Mouse (Mus musculus) left cerebral cortex, adult 2 months (tissue): ENCODE measurements around the gene Rbm44. TPM values are rescaled to one million over a fixed set of nuclear protein-coding genes. Genes with fewer than 3 reads are reported as not detected.

Experiments used
- DNase-seq, 2 experiments: peaks; one replicate each; pipeline ENCODE4 v3.0.0; 2021 to 2022; ENCODE audit warnings: low spot score in 2 of 2, mixed read lengths in 1 of 2; ENCODE audit errors: extremely low spot score in 1 of 2
- H3K27ac ChIP-seq: fragments of 200-600 bp; 2 replicates; pipeline ENCODE4 v1.8.1; 2022
- H3K4me3 ChIP-seq: fragments of 200-600 bp; 2 replicates; pipeline ENCODE4 v1.8.1; 2022
- CTCF ChIP-seq: fragments of 200-600 bp; IDR thresholded peaks from 2 replicates; pipeline ENCODE4 v1.8.1; 2022; ENCODE audit warnings: antibody characterized with exemption, mild to moderate bottlenecking, moderate library complexity
- intact Hi-C: fragments of 180-260 bp; cut with DNase I; formaldehyde crosslinking; loops from one replicate; pipeline ENCODE4 v1.15.1; 2025
- long read RNA-seq, 2 experiments: library from polyadenylated mRNA; stranded (forward); transcript quantifications; one replicate each; pipeline ENCODE4 v2.0.0; 2021; ENCODE audit warnings: borderline mapping rate in 2 of 2
- total RNA-seq, 2 experiments: library from RNA; stranded (reverse); gene quantifications; 2 replicates each; pipeline ENCODE4 v1.2.3; 2021

Rbm44 gene
- not detected for total RNA-seq
- long read RNA-seq, experiment 1, result 0 reads
- long read RNA-seq, experiment 2, result 0 reads

- no peak for TF ChIP-seq CTCF
- no peak within 1 kb of the TSS for H3K27ac ChIP-seq
- no peak for DNase-seq
- H3K4me3 ChIP-seq, result no peak within 1 kb of the TSS
- intact Hi-C loops, result no loop called here
These were observed at the start of gene Rbm44 for GRCm38 (mm10) chr1:91144813-91145212. Gene Rbm44, plus strand, starts transcription at chr1:91145089.

- intact Hi-C loops, result loop anchor here (5.0 kb wide), 1 partner anchor 58 kb away; no protein-coding TSS in a partner anchor
- no peak for TF ChIP-seq CTCF
- no peak overlapping the region for H3K27ac ChIP-seq
- DNase-seq, result no peak
- H3K4me3 ChIP-seq, result no peak overlapping the region
These were observed 49.6 kb upstream of the Rbm44 start for GRCm38 (mm10) chr1:91095258-91095657.

- no peak for DNase-seq
- intact Hi-C loops, result loop anchor here (5.0 kb wide), 1 partner anchor 59 kb away; no protein-coding TSS in a partner anchor
- no peak for TF ChIP-seq CTCF
- Histone ChIP-seq H3K4me3 (no peak overlapping the region), H3K27ac (no peak overlapping the region)
These were observed 49.0 kb upstream of the Rbm44 start for GRCm38 (mm10) chr1:91095853-91096252.

- no peak for TF ChIP-seq CTCF
- Histone ChIP-seq H3K27ac (no peak overlapping the region), H3K4me3 (no peak overlapping the region)
- no peak for DNase-seq
- intact Hi-C loops, result loop anchor here (5.0 kb wide), 1 partner anchor 59 kb away; no protein-coding TSS in a partner anchor
These were observed 48.4 kb upstream of the Rbm44 start for GRCm38 (mm10) chr1:91096490-91096889.

GRCm38 (mm10) chr1:91097283-91097834 is 47.5 kb upstream of the Rbm44 start:
- DNase-seq, result no peak
- intact Hi-C loops, result loop anchor here (5.0 kb wide), 1 partner anchor 60 kb away; no protein-coding TSS in a partner anchor
- TF ChIP-seq CTCF, result no peak
- no peak overlapping the region for H3K4me3 ChIP-seq
- H3K27ac ChIP-seq, result no peak overlapping the region

GRCm38 (mm10) chr1:91098887-91099286 is 46.0 kb upstream of the Rbm44 start:
- peak; percentile 97 for TF ChIP-seq CTCF
- peak; percentile 48 to 75 for DNase-seq
- intact Hi-C loops, result loop anchor here (1.0 to 5.0 kb wide), 2 partner anchors 62 to 126 kb away; no protein-coding TSS in a partner anchor
- no peak overlapping the region for H3K4me3 ChIP-seq
- H3K27ac ChIP-seq, result no peak overlapping the region

GRCm38 (mm10) chr1:91101709-91102440 is 43.0 kb upstream of the Rbm44 start:
- intact Hi-C loops, result no loop called here

GRCm38 (mm10) chr1:91103366-91103983 is 41.4 kb upstream of the Rbm44 start:
- no peak for TF ChIP-seq CTCF
- no peak overlapping the region for H3K4me3 ChIP-seq
- intact Hi-C loops, result no loop called here
- no peak overlapping the region for H3K27ac ChIP-seq
- no peak for DNase-seq

More at GRCm38 (mm10) chr1:91101709-91102440, 43.0 kb upstream of the Rbm44 start:
- TF ChIP-seq CTCF, result no peak
- no peak overlapping the region for H3K27ac ChIP-seq
- H3K4me3 ChIP-seq, result no peak overlapping the region
- DNase-seq, result no peak

- no peak for DNase-seq
- TF ChIP-seq CTCF, result peak; percentile 28
- H3K27ac ChIP-seq, result no peak overlapping the region
- intact Hi-C loops, result no loop called here
- no peak overlapping the region for H3K4me3 ChIP-seq
These were observed 37.3 kb upstream of the Rbm44 start for GRCm38 (mm10) chr1:91107548-91107947.

GRCm38 (mm10) chr1:91109302-91109701 is 35.6 kb upstream of the Rbm44 start:
- no peak overlapping the region for H3K27ac ChIP-seq
- no peak overlapping the region for H3K4me3 ChIP-seq
- no peak for TF ChIP-seq CTCF
- intact Hi-C loops, result no loop called here
- DNase-seq, result no peak

GRCm38 (mm10) chr1:91112171-91112570 is 32.7 kb upstream of the Rbm44 start:
- Histone ChIP-seq H3K4me3 (no peak overlapping the region), H3K27ac (no peak overlapping the region)
- no peak for TF ChIP-seq CTCF
- intact Hi-C loops, result loop anchor here (10.0 kb wide), 1 partner anchor 133 kb away; no protein-coding TSS in a partner anchor
- DNase-seq, result no peak

- no peak for DNase-seq
- no peak overlapping the region for H3K27ac ChIP-seq
- no peak for TF ChIP-seq CTCF
- H3K4me3 ChIP-seq, result no peak overlapping the region
- intact Hi-C loops, result loop anchor here (10.0 kb wide), 1 partner anchor 132 kb away; no protein-coding TSS in a partner anchor
These were observed 32.3 kb upstream of the Rbm44 start for GRCm38 (mm10) chr1:91112606-91113005.
